Mouse (Mus musculus): ENCODE measurements around the gene Dcdc2c.

Gene Dcdc2c

DNA sequence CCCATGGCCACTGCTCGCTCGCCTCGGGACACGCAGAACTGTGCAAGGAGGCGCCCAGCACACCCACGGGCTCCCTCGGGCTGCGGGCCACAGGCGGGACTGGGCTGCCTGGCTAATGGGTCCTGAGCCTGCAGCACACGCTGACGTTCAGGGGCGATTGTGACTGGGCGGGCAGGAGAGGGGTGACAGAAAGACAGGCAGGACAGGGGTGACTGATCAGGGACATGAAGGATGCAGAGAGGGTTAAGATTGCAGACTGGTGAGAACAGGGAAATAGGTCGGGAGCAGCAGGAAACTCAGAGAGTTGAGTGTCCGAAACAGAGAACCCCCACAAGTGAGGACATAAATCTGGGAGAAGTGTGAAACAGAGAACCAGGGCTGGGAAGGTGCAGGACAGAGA lies at the start of gene Dcdc2c:
Dcdc2c (minus strand) TSS at position 101 of the 400 bp plus-strand sequence.
- no peak for DNase-seq (ENCODE audit: low spot score)

DNA sequence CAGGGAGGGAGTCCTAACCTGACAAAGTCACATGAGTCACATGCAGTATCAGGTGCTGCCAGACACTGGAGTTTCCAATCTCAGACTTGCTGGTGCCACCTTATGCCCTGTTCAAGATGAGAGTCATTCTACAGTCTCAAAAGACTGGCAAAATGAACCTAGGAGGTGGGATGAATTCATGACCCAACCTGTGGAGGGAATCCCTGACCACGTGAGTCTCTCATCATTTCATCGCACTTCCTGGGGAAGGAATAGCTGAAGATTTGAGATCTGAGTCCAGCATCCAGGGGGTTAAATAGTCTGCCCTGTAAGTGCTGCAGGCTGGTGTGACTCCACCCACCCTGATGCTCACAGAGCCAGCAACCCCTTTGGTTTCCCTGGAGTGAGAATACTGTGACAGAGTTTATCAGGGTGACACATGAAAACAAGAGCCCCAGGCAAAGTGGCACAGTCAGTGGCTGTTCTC lies 46.4 kb upstream of the Dcdc2c start:
- no peak for DNase-seq (ENCODE audit: low spot score)

DNA sequence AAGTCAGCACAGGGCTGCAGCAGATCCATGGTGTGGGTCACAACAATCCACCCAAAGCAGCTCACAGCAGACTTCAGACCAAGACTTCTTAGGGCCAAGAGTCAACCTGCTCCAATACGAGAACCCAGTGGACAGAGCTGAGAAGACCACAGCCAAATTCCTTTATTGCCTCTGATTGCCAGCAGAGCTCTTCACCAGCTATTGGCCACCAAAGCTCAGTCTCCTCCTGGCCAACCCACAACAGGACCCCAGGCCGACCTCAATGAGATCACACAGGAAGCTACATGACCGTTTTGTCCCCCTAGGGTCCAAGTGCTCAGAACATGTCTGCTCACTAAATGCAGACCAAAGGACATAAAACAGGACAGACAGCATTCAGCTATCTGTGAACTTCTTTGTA lies 45.9 kb upstream of the Dcdc2c start:
- no peak for DNase-seq (ENCODE audit: low spot score)

DNA sequence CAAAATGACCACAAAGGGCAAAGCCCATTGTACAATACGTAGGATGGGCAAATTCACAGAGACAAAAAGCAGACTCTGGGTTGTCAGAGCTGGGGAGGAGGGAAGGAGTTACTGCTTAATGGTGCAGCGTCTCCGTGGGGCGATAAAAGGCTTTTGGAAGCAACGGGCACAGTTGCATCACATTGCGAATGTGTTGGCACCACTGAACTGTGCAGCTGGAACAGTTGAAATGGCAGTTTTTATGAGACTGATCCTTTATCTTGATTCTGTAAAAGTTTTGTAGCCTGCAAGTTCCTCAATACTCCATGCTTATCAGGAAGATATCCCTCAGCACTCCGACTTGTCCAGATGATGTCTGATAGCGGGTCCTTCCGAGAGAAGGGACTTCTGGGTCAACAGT lies 45.5 kb upstream of the Dcdc2c start:
- DNase-seq (ENCODE audit: low spot score) = no peak

DNA sequence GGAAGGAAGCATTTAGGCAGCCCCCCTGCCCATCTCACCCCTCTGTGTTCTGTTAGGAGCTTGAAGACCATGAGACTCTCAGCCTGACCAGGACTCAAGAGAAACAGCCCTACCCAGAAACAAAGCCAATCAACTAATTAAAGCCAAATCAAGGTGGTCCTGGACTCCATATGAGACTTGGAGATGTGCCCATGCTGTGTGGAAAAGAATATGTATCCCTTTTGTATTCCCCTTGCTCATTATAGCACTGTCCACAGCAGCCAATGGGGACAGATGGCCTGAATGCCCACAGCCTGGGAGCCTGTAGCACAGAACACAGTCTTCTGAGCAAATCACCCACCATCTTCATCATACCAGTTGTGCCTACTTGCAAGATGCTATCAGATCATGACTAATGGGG lies 44.7 kb upstream of the Dcdc2c start:
- DNase-seq (ENCODE audit: low spot score) = no peak

DNA sequence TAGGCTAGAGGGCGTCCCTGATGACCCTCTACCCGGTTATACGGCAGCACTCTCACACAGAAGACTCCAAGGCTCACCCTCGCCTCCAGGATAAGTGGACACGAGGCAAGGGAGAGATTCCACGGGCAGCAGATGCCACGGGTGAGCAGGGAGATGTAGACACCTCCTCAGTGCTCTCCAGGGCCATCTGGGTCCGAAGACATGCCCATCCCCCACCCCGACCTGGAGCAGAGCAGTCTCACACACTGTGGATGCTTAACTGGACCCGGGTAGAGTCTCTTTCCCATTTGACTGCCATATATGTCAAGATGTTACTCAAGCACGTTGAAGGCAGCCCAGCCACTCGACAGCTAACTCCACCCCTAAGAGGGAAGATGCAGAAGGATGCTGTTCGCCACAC lies 38.2 kb upstream of the Dcdc2c start:
- DNase-seq (ENCODE audit: low spot score) = no peak

DNA sequence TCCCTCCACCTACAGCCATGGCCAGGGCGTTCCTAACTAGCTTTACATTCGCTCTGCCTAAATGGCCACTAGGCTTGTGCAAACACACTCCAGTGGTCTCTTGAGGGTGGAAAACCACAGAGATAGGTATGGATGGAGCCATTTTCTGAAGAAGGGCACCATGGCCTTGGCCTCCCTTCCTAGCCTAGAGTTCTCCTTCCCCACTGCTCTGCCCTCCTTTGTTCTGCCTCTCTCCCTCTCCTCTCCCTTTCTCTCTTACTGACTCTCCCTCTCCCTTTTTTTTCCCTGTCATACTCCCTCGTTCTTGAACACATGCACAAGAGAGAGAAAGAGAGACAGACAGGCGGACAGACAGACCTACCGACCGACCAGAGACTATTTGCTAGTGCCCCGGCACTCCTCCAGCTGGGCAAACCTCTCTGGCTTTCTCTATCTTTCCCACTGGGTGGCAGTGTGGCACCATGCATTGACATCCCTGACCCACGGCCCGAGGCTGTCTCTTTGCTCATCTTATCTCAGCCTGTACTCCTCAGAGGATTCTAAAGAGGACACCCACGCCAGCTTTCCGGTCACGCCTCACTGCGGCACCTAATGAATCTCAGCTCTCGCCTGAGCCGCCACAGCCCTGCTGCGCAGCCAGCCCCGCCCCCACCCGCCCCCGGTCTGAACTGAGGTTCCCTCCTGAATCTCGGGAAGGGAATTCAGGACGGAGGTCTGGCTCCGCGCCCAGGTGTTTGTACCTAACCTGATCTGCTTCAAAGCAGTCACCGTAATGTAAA lies 37.1 kb upstream of the Dcdc2c start:
- peak; percentile 48 for DNase-seq (ENCODE audit: low spot score)

DNA sequence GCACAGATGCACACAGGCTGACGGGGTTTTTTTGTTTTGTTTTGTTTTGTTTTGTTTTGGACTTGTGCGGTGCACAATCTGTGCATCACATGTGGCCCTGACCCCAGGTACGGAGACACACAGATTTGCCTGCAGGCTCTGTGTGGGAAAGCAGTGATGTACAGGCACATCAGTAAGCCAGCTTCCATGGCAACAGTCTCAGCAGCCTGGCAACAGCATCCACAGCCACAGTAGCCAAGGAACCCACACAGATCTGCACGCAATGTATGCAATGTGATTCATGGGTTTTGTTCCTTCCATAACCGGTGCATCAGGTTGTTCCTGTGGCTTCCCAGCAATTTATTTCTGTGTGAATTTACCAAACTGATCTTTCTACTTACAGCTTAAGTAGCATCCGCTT lies 35.8 kb upstream of the Dcdc2c start:
- no peak for DNase-seq (ENCODE audit: low spot score)

DNA sequence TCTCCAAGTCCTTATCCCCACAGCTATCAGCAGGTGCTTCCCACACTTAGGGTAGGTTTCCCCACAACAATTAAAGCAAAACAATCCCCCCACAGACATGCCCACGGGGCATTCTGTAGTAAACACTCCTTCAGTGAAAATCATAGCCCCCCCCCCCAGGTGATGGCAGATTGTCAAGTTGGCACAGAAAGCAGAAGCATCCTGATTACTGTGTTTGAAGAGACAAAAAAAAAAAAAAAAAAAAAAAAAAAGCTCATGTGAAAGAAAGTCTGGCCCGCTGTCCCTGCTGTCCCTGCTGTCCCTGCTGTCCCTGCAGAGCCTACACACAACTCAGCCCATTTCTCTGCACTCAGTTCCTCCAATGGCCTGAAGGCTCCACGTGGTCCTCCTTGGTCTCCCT lies 31.8 kb upstream of the Dcdc2c start:
- DNase-seq (ENCODE audit: low spot score) = no peak

DNA sequence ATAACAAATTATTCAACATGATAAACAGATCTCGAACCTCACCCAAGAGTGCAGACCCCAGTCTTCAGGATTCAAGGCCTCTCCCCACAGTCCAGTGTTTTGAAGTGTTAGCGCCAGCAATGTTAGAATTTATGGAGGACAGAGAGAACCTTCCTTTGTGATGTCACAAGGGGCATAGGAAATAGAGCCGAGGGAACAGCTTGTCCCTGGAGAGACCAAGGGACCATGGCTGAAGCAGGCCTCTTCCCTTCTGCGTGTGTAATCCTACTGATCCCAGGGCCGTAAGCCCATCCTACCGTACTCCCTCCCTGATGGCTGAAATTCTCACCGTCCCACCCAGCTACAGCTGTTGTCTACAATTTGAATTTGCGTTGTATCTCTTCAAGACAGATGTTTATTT lies 30.2 kb upstream of the Dcdc2c start, which contains the start of gene Allc:
Allc (minus strand) TSS at position 101 of the 400 bp plus-strand sequence.
- no peak for DNase-seq (ENCODE audit: low spot score)

DNA sequence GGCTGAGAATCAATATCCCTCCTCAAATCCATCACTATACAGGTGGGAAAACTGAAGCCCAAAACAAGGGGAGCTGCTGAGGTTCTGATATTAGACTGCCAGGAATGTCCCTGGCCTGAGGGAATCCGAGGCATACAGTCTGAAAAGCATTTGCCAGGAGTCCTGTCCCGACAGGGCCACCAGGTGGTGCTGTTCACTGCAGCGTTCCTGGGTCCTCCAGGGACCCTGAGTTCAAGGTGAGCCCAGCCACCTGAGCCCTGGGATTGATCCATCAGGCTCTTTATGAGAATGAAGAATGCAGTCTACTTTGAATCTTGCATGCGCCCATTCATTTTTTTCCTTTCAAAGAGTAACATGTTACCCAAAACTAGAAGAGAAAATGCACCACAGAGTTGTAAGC lies 26.9 kb upstream of the Dcdc2c start:
- DNase-seq (ENCODE audit: low spot score) = no peak

DNA sequence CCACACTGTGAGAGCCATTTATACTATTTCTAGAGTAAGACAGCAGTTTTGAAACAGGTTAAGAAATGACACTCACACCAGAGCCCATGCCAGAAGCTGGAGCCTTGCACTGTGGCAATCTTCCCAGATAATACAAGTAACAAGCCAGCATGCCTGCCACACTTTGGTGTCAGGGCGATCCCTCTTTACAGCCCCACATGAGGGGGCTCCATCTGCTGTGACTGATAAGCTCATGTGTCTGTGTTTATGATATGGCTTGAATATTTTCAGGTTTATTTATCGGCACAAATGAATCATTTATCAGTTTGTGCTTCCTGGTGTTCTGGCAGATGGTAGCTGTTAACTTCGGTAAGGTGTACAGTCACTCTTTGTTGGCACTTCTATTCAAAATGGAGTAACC lies 25.9 kb upstream of the Dcdc2c start:
- DNase-seq (ENCODE audit: low spot score) = no peak

DNA sequence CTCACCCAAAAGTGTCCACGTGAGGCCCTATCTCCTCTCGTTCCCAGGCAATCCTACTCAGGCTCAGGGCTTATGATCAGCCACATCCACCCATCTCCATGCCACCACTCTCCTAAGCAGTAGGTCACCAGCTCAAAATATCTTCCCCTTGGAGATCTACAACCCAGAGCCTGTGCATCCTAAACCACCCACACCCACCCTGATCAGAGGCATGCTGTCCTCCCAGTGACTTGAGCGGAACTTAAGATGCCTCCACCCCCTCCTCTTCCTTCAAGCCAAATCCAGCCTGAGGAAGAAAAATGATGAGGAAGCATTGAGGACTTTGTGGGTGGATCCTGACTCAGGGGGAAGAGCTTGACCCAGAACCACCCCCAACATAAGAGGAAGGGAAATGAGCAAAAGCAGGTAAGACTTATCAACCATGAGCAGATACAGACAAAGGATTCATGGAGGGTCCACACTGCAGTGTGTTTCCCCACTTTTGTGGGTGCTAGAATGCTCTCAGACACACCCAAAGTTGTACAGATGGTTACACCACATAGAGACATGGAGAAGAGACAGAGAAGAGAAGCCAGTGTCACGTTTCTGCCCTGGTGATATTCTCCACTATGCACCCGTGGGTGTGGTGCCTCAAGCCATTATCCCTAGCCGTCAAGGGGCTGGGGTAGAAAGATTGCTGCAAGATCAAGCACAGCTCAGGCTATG lies 23.3 kb upstream of the Dcdc2c start:
- no peak for DNase-seq (ENCODE audit: low spot score)

DNA sequence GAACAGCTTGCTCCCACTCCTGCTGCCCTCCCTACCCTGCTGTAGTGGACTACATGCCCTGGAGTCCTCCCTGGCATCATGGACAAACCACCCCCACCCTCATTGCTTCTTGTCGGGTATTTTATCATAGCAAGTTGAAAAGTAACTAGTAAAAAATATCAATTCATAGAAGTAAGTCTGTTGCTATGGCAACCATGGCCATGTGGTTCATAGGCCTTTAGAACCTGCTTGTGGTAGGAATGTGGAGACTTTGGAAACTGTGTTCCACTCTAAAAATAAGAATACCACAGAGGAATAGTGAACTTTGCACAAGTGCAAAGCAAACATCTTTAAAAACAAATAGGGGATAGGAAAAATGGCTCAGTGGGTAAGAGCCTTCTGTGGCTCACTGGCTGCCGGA lies 20.0 kb upstream of the Dcdc2c start:
- DNase-seq (ENCODE audit: low spot score) = no peak

DNA sequence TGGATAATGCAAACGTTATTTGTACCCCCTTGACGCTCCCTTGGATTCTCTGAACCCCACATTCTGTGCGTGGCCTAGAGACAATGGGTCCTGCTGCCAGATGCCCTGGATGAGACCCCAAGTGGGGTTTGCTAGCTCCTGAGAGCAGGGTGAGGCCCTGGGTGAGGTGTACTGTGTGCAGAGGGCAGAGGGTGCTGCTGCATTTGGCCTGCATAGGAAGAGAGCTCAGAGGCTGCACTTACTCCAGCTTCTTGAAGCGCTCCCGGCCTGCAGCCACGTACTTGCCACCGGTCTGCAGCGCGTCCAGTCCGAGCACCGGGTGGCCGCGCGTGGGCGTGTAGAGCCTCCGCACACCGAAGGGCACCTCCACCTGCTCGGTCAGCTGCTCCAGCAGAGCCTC lies 424 bp downstream of the Dcdc2c start:
- DNase-seq (ENCODE audit: low spot score) = no peak

DNA sequence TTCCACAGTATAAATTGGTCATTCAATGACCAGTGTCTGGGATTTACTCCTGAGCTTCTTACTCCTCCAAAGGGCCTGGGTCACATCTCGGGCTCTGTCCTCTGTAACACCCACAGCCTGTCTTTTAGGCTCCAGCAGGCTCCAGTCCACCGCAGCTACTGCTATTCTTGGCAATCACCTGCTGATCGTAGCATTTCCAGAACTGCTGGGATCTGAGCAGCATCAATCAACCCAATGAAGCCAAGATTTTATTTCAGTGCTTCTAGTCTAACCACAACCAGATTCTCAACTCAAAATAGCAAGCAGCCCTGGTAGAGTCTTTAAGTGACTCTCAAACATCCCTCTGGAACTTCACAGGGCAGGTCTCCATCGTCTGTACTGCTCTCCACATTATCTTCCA lies 3.3 kb downstream of the Dcdc2c start:
- DNase-seq (ENCODE audit: low spot score) = no peak

DNA sequence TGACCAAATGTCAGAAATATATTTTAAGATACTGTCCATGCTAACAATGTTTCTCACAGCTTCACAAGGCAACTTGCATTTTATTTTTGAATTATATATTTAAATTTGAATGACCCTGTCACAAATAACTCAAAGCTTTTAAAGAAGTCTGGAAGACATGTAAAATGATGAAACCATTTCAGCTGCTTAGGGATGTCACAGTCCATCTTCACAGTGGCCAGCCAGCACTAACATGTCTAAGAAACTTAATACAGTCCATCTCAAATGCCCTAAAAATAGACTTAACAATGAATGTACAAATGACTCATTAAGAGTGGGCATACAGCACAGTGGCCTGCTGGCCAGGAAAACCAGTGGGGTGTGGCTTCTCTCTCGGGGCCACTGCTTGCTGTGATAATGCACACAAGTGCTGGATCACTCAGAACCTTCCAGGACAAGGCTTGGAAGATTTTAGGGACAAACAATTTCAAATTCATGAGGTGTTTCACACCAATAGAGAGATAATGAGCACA lies 37.9 kb downstream of the Dcdc2c start:
- DNase-seq (ENCODE audit: low spot score) = no peak

DNA sequence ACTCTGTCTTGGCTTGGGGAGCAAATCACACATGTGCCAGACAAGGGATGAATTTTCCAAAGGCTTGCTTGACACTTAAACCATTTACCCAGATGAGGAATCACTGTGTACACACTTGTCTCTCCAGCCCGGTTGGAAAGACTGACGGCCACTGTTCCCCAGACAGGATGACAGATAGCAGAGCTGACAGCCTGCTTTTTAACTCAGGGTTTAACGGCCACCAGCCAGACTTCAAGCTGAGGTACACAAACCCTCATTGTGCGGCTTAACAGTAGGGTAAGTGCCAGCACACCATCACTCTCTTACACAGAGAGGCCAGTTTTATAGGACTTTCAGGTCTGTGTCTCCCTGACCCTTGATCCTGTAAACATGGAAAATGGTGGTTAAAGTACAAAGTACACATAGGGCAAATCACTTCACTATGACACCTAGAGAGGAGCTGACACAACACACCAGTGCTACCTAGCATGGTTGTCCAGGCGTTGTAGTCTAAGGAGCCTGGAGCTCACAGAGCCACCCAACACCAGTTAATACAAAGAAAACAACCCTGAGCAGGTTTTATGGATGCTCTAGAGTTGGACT lies 42.4 kb downstream of the Dcdc2c start:
- DNase-seq (ENCODE audit: low spot score) = no peak

DNA sequence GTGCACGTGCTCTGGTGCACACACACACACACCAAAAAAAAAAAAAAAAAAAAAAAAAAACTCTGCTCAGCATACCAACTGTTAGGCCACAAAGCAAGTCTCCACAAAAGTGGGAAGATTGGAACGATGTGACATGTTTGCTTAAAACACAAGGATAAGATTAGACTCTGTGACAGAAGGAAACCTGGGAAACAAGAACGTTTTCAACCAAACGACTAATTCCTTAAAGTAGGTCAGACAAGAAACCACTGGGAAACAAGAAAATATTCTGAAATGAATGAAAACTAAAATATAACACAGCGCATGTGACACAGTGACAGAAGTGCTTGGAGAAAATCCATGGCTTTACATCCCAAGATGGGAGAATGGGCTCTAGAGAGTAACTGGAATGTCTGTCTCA lies 57.9 kb downstream of the Dcdc2c start:
- DNase-seq (ENCODE audit: low spot score) = no peak

DNA sequence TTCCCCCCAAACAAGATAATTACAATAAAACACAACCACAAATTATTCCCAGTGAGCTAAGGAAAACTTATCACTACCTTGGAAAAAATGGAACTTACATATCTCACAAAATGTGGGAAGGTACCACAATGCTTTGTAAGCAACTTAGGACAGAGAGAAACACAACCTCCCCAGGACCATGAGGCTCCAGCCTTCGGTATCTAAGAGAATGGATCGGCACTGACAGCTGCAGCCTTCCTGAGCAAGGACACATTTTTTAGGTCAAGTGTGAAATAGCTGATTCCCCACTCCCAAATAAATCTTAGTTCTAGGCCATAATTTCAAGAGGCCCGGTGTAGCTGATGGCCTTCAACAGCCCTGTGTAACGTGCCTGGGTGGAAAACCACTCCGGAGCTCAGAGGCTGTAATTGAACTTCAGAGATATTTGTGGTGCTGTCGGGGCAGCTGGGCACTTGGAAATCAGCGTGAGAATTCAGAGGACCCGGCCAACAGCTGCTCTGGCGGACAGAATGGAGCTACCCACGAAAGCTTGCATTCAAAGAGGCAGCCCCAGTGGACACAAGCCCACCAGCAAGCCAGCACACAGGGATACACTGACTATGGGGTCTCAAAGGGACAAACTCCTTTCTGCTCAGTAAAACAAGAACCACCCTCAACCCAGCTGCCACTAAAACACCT lies 69.6 kb downstream of the Dcdc2c start:
- DNase-seq (ENCODE audit: low spot score) = no peak

DNA sequence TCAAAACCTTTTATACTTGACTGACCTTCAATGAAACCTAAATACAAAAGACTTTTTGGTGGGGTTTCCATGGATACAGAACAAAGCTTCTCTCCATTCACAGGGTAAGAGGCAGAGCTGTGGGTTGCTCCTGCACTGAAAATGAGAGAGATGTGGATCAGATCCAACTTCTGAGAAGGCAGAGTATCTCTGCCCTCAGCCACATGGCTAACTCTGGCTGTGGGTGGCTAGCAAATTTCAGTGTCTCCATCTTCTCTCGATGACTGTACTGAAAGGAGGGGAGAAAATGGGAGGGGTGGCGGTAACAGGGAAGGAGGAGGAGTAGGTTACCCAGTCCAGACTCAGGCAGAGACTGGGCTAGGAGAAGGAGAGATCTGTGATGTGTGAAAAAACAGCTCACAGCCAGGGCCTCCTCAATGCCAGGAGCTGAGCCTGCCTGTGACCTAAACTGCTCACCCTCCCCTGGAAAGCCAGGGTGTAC lies 91.2 kb downstream of the Dcdc2c start:
- no peak for DNase-seq (ENCODE audit: low spot score)

DNA sequence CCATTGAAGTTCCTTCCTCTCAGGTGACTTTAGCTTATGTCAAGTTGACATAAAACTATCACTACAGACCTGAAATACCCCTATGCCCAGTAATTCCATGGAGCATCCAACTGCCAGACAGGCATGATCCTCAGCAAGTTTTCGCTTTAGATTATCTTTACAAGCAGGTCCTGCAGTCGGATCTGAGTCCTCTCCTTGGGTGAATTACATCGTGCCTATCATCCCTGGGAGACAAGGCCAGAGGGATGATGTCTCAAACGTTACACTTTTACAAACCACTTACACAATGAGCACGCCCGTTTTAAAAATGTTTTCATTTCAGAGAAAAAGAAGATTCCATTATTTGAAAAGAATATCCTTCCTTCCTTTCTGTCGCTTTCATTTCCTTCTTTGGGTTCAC lies 91.7 kb downstream of the Dcdc2c start:
- DNase-seq (ENCODE audit: low spot score) = no peak
